Mouse (Mus musculus): ENCODE data around the gene Rln3. TPM values are rescaled to one million over a fixed set of nuclear protein-coding genes. Genes with fewer than 3 reads are reported as not detected.

Rln3 gene
- polyA plus RNA-seq, 1 experiment from 2014 or later: not detected

MicroRNAs encoded within 50 kb of the gene (microRNA counts, 519-probe panel; counts per million panel counts)
- microRNA mmu-miR-1199 (not detected), microRNA mmu-miR-709 (4,733 counts per million, percentile 35 among the panel's probes with 10 or more counts)

Small RNA genes lying within 50 kb of the gene (microRNA-seq; reads per million reads assigned to microRNA genes)
- gene Mir1199 (ENCODE audit: borderline number of aligned reads): not detected
- gene Mir709 (ENCODE audit: borderline number of aligned reads): not detected
- 3.2 reads per million for gene Mir8111 (ENCODE audit: borderline number of aligned reads)

Other genes starting within 250 kb of the Rln3 start
- gene Adgrl1, start 144.9 kb downstream of the Rln3 start, polyA plus RNA-seq (2014; fragmentation: Nextera tagmentation; extraction: Ambion mirVana): 7.4 and 10.3 TPM in 2 replicates
- gene Gm10644, start 89.8 kb downstream of the Rln3 start, polyA plus RNA-seq (2014; fragmentation: Nextera tagmentation; extraction: Ambion mirVana): 0.25 and 0.37 TPM in 2 replicates
- 109 and 123 TPM in 2 replicates for gene Asf1b, start 89.5 kb downstream of the Rln3 start, polyA plus RNA-seq (2014; fragmentation: Nextera tagmentation; extraction: Ambion mirVana)
- 96.9 and 99.2 TPM in 2 replicates for gene Prkaca, start 72.0 kb downstream of the Rln3 start, polyA plus RNA-seq (2014; fragmentation: Nextera tagmentation; extraction: Ambion mirVana)
- gene Samd1, start 47.3 kb downstream of the Rln3 start, polyA plus RNA-seq (2014; fragmentation: Nextera tagmentation; extraction: Ambion mirVana): 13.4 and 17.6 TPM in 2 replicates
- gene 1700067K01Rik, start 43.5 kb downstream of the Rln3 start, polyA plus RNA-seq (2014; fragmentation: Nextera tagmentation; extraction: Ambion mirVana): 0.29 and 1.5 TPM in 2 replicates
- gene 2210011C24Rik, start 32.8 kb downstream of the Rln3 start, polyA plus RNA-seq (2014; fragmentation: Nextera tagmentation; extraction: Ambion mirVana): not detected in 2 replicates
- 0.66 and 1.2 TPM in 2 replicates for gene Palm3, start 23.5 kb downstream of the Rln3 start, polyA plus RNA-seq (2014; fragmentation: Nextera tagmentation; extraction: Ambion mirVana)
- gene Il27ra, start 2.4 kb downstream of the Rln3 start, polyA plus RNA-seq (2014; fragmentation: Nextera tagmentation; extraction: Ambion mirVana): 1.8 and 3.1 TPM in 2 replicates
- gene Gm10643, start 20.1 kb upstream of the Rln3 start, polyA plus RNA-seq (2014; fragmentation: Nextera tagmentation; extraction: Ambion mirVana): 0.52 and 0.86 TPM in 2 replicates
- gene Rfx1, start 21.8 kb upstream of the Rln3 start, polyA plus RNA-seq (2014; fragmentation: Nextera tagmentation; extraction: Ambion mirVana): 8.4 and 9.5 TPM in 2 replicates
- gene Dcaf15, start 59.8 kb upstream of the Rln3 start, polyA plus RNA-seq (2014; fragmentation: Nextera tagmentation; extraction: Ambion mirVana): 5.9 and 10.0 TPM in 2 replicates
- 0.12 and 0.26 TPM in 2 replicates for gene Podnl1, start 81.0 kb upstream of the Rln3 start, polyA plus RNA-seq (2014; fragmentation: Nextera tagmentation; extraction: Ambion mirVana)
- gene Cc2d1a, start 102.9 kb upstream of the Rln3 start, polyA plus RNA-seq (2014; fragmentation: Nextera tagmentation; extraction: Ambion mirVana): 13.7 and 14.1 TPM in 2 replicates
- 0.36 and 0.47 TPM in 2 replicates for gene 4930432K21Rik, start 103.0 kb upstream of the Rln3 start, polyA plus RNA-seq (2014; fragmentation: Nextera tagmentation; extraction: Ambion mirVana)
- gene Nanos3, start 140.2 kb upstream of the Rln3 start, polyA plus RNA-seq (2014; fragmentation: Nextera tagmentation; extraction: Ambion mirVana): 1.2 and 1.8 TPM in 2 replicates
- 7.9 and 9.1 TPM in 2 replicates for gene Zswim4, start 192.1 kb upstream of the Rln3 start, polyA plus RNA-seq (2014; fragmentation: Nextera tagmentation; extraction: Ambion mirVana)
- gene D8Ertd738e, start 204.7 kb upstream of the Rln3 start, polyA plus RNA-seq (2014; fragmentation: Nextera tagmentation; extraction: Ambion mirVana): 323 and 339 TPM in 2 replicates
- gene Mri1, start 212.3 kb upstream of the Rln3 start, polyA plus RNA-seq (2014; fragmentation: Nextera tagmentation; extraction: Ambion mirVana): 92.2 and 95.9 TPM in 2 replicates
- gene Ccdc130, start 225.4 kb upstream of the Rln3 start, polyA plus RNA-seq (2014; fragmentation: Nextera tagmentation; extraction: Ambion mirVana): 16.0 and 20.1 TPM in 2 replicates

All from liver, embryonic 11.5 days (tissue).